Mouse (Mus musculus) 416B (cell line): ENCODE data around the gene R3hdm2.

Experiments used
- DNase-seq: peaks from one replicate; pipeline ENCODE4 v3.0.0; 2011; ENCODE audit warnings: low read depth

The R3hdm2 gene

GRCm38 (mm10) chr10:127496156-127496555 is 116.0 kb downstream of the R3hdm2 start:
- DNase-seq = no peak

- no peak for DNase-seq
These were observed 119.4 kb downstream of the R3hdm2 start for GRCm38 (mm10) chr10:127499516-127499915.

- no peak for DNase-seq
These were observed 119.9 kb downstream of the R3hdm2 start for GRCm38 (mm10) chr10:127500042-127500441.

GRCm38 (mm10) chr10:127500894-127501893 is 121.1 kb downstream of the R3hdm2 start, which contains the start of gene Stac3:
Gene Stac3, plus strand, starts transcription at chr10:127501686.
- peak; percentile 43 for DNase-seq

GRCm38 (mm10) chr10:127508239-127508638 is 128.1 kb downstream of the R3hdm2 start:
- DNase-seq = peak; percentile 82

- DNase-seq = peak; percentile 81
These were observed 129.1 kb downstream of the R3hdm2 start for GRCm38 (mm10) chr10:127509051-127509836.

- no peak for DNase-seq
These were observed 129.9 kb downstream of the R3hdm2 start for GRCm38 (mm10) chr10:127509837-127510701.

- no peak for DNase-seq
These were observed 130.9 kb downstream of the R3hdm2 start for GRCm38 (mm10) chr10:127510895-127511617.

- DNase-seq = peak; percentile 57
These were observed 131.6 kb downstream of the R3hdm2 start for GRCm38 (mm10) chr10:127511634-127512306.

GRCm38 (mm10) chr10:127512307-127512666 is 132.2 kb downstream of the R3hdm2 start:
- no peak for DNase-seq

GRCm38 (mm10) chr10:127512813-127513212 is 132.7 kb downstream of the R3hdm2 start:
- DNase-seq = peak; percentile 92

GRCm38 (mm10) chr10:127513501-127514091 is 133.5 kb downstream of the R3hdm2 start:
- DNase-seq = peak; percentile 36

GRCm38 (mm10) chr10:127514111-127514698 is 134.1 kb downstream of the R3hdm2 start:
- DNase-seq = no peak

GRCm38 (mm10) chr10:127514764-127515163 is 134.6 kb downstream of the R3hdm2 start, which contains the start of gene Ndufa4l2:
Gene Ndufa4l2, plus strand, starts transcription at chr10:127514967.
- no peak for DNase-seq

GRCm38 (mm10) chr10:127515271-127515982 is 135.3 kb downstream of the R3hdm2 start:
- no peak for DNase-seq

GRCm38 (mm10) chr10:127515983-127516459 is 135.9 kb downstream of the R3hdm2 start:
- DNase-seq = no peak

- no peak for DNase-seq
These were observed 136.6 kb downstream of the R3hdm2 start for GRCm38 (mm10) chr10:127516576-127517260.

- DNase-seq = no peak
These were observed 137.8 kb downstream of the R3hdm2 start for GRCm38 (mm10) chr10:127517941-127518340.
